Mouse (Mus musculus): ENCODE measurements around the gene 9130023H24Rik. TPM values are rescaled to one million over a fixed set of nuclear protein-coding genes. Genes with fewer than 3 reads are reported as not detected.

Gene 9130023H24Rik
- total RNA-seq, 1 experiment, result 2.6 TPM

DNA sequence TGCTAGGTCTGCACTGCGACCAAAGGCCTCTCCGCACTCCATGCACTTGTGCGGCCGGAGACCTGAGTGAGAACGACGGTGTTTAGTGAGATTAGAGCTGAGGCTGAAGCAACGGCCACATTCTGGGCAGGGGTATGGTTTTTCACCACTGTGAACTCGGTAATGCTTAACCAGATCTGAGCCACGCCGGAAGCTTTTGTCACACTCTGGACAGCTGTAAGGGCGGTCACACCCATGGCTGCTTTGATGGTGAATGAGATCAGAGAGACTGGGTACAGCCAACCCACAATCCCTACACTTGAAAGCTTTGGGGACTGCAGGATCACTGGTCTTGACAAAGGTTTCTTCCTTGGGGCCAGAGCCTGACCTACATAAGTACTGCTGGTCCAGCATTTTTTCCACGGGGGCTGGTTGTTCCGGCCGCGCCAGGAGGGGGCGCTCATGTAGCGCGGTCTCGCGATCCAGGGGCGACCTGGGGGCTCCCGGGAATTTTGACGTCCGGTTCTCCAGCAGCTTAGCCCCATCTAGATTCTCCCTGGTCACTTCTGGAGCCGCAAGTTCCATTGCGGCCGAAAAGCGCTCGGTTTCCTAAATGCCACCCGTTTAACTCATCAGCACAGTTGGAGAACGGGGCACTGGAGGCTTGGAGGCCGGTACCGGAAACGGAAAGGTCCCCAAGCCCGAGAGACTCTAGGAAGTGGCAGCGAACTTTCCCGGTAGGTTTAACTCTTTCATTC lies 807 bp downstream of the 9130023H24Rik start, which contains the start of gene Armc5:
Gene Armc5 (plus strand): TSS at position 487 of the 737 bp plus-strand sequence.
- TF ChIP-seq HCFC1 (IDR thresholded peaks at IDR 0.05; ENCODE audit: borderline replicate concordance, insufficient read depth, low read length), result no peak; the same call in 1 of the 2 replicates
- TF ChIP-seq MAFK (IDR thresholded peaks at IDR 0.05; ENCODE audit: insufficient read depth, low read depth, low read length), result peak; percentile 84
- in situ Hi-C loops (cut with MboI; ENCODE audit: low sequenced_read_pairs in 2 of 2, unreplicated experiment in 2 of 2), result no loop called here
- Histone ChIP-seq H3K4me3 (ENCODE audit: insufficient read depth in 1 of 2, low read depth in 1 of 2, low read length in 2 of 2, poor library complexity in 1 of 2, severe bottlenecking in 1 of 2) (peak within 1 kb of the TSS; percentile 88 to 89), H3K9me3 (ENCODE audit: control insufficient read depth, insufficient read depth, low read depth, low read length) (no peaks in the 10 kb centered on the region), H3K9ac (ENCODE audit: insufficient read depth, low read depth, low read length, poor library complexity, severe bottlenecking) (peak within 1 kb of the TSS; percentile 97), H3K27ac (ENCODE audit: insufficient read depth, low read depth, low read length, poor library complexity, severe bottlenecking) (peak within 1 kb of the TSS; percentile 97), H3K36me3 (ENCODE audit: control insufficient read depth, insufficient read depth, low read length, poor library complexity, severe bottlenecking) (peaks cover 8% of the 10 kb centered on the region; the same call in 1 of the 2 replicates), H3K4me1 (ENCODE audit: control insufficient read depth in 2 of 2, insufficient read depth in 2 of 2, low read length in 2 of 2, poor library complexity in 1 of 2) (peaks cover 0 to 2% of the 10 kb centered on the region in 2 experiments; a peak in 1 of 4 replicates)
- peak; percentile 51 for DNase-seq (ENCODE audit: low read depth, low spot score)

GRCm38 (mm10) chr7:128236426-128236825 lies 1.4 kb downstream of the 9130023H24Rik start:
- in situ Hi-C loops (cut with MboI; ENCODE audit: low sequenced_read_pairs in 2 of 2, unreplicated experiment in 2 of 2), result no loop called here
- DNase-seq (ENCODE audit: low read depth, low spot score), result no peak
- H3K4me3 ChIP-seq (ENCODE audit: insufficient read depth in 1 of 2, low read depth in 1 of 2, low read length in 2 of 2, poor library complexity in 1 of 2, severe bottlenecking in 1 of 2), result peak overlapping the region in 1 of 2 experiments; percentile 89; a peak in 3 of 4 replicates
- peaks cover 0 to 2% of the 10 kb centered on the region in 2 experiments; a peak in 1 of 4 replicates for H3K4me1 ChIP-seq (ENCODE audit: control insufficient read depth in 2 of 2, insufficient read depth in 2 of 2, low read length in 2 of 2, poor library complexity in 1 of 2)
- H3K36me3 ChIP-seq (ENCODE audit: control insufficient read depth, insufficient read depth, low read length, poor library complexity, severe bottlenecking), result peaks cover 8% of the 10 kb centered on the region; the same call in 1 of the 2 replicates
- H3K9me3 ChIP-seq (ENCODE audit: control insufficient read depth, insufficient read depth, low read depth, low read length), result no peaks in the 10 kb centered on the region
- no peak overlapping the region for H3K27ac ChIP-seq (ENCODE audit: insufficient read depth, low read depth, low read length, poor library complexity, severe bottlenecking)
- TF ChIP-seq CHD2 (IDR thresholded peaks at IDR 0.05; ENCODE audit: low read depth, low read length) (no peak), ZNF384 (IDR thresholded peaks at IDR 0.05; ENCODE audit: low read depth, low read length) (no peak), MAFK (IDR thresholded peaks at IDR 0.05; ENCODE audit: insufficient read depth, low read depth, low read length) (no peak), ZC3H11A (IDR thresholded peaks at IDR 0.05; ENCODE audit: borderline replicate concordance, low read depth, low read length) (no peak), HCFC1 (IDR thresholded peaks at IDR 0.05; ENCODE audit: borderline replicate concordance, insufficient read depth, low read length) (no peak)
- H3K9ac ChIP-seq (ENCODE audit: insufficient read depth, low read depth, low read length, poor library complexity, severe bottlenecking), result 0 out of 2 replicates have a peak overlapping the region, but pooled peaks have one; percentile 97

DNA sequence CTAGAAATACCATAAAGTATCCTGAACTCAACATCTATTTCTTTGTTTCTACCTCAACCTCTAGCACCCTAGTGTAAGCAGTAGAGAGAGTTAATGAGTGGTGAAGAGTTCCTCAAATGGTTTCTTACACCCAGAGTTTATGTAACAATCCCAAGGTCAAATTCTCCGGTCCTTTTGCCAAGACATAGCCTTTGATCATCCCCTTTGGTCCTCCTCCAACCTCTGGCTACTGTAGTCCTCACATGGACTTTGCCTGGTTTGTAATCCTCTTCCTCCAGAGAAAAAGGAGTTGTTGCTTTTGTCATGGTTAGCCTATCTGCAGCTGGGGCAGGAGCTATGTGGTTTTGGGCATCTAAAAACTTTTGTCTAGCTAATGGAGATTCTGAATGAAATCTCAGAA lies 2.4 kb downstream of the 9130023H24Rik start:
- H3K27ac ChIP-seq (ENCODE audit: insufficient read depth, low read depth, low read length, poor library complexity, severe bottlenecking), result no peak overlapping the region

GRCm38 (mm10) chr7:128234796-128235195 lies 3.0 kb downstream of the 9130023H24Rik start:
- H3K4me3 ChIP-seq (ENCODE audit: insufficient read depth in 1 of 2, low read depth in 1 of 2, low read length in 2 of 2, poor library complexity in 1 of 2, severe bottlenecking in 1 of 2), result no peak overlapping the region
- no peaks in the 10 kb centered on the region for H3K9me3 ChIP-seq (ENCODE audit: control insufficient read depth, insufficient read depth, low read depth, low read length)
- H3K27ac ChIP-seq (ENCODE audit: insufficient read depth, low read depth, low read length, poor library complexity, severe bottlenecking), result no peak overlapping the region
- no peak overlapping the region for H3K9ac ChIP-seq (ENCODE audit: insufficient read depth, low read depth, low read length, poor library complexity, severe bottlenecking)
- in situ Hi-C loops (cut with MboI; ENCODE audit: low sequenced_read_pairs in 2 of 2, unreplicated experiment in 2 of 2), result no loop called here
- peaks cover 0 to 2% of the 10 kb centered on the region in 2 experiments; a peak in 1 of 4 replicates for H3K4me1 ChIP-seq (ENCODE audit: control insufficient read depth in 2 of 2, insufficient read depth in 2 of 2, low read length in 2 of 2, poor library complexity in 1 of 2)
- TF ChIP-seq MAFK (IDR thresholded peaks at IDR 0.05; ENCODE audit: insufficient read depth, low read depth, low read length) (no peak), ZC3H11A (IDR thresholded peaks at IDR 0.05; ENCODE audit: borderline replicate concordance, low read depth, low read length) (no peak), ZNF384 (IDR thresholded peaks at IDR 0.05; ENCODE audit: low read depth, low read length) (no peak), HCFC1 (IDR thresholded peaks at IDR 0.05; ENCODE audit: borderline replicate concordance, insufficient read depth, low read length) (no peak), CHD2 (IDR thresholded peaks at IDR 0.05; ENCODE audit: low read depth, low read length) (no peak)
- peaks cover under 1% of the 10 kb centered on the region; the same call in 1 of the 2 replicates for H3K36me3 ChIP-seq (ENCODE audit: control insufficient read depth, insufficient read depth, low read length, poor library complexity, severe bottlenecking)
- DNase-seq (ENCODE audit: low read depth, low spot score), result no peak

More for the DNA sequence above, 2.4 kb downstream of the 9130023H24Rik start:
- Histone ChIP-seq H3K36me3 (ENCODE audit: control insufficient read depth, insufficient read depth, low read length, poor library complexity, severe bottlenecking) (peaks cover 5% of the 10 kb centered on the region; the same call in 1 of the 2 replicates), H3K9me3 (ENCODE audit: control insufficient read depth, insufficient read depth, low read depth, low read length) (no peaks in the 10 kb centered on the region), H3K4me1 (ENCODE audit: control insufficient read depth in 2 of 2, insufficient read depth in 2 of 2, low read length in 2 of 2, poor library complexity in 1 of 2) (peaks cover 0 to 2% of the 10 kb centered on the region in 2 experiments; a peak in 1 of 4 replicates), H3K4me3 (ENCODE audit: insufficient read depth in 1 of 2, low read depth in 1 of 2, low read length in 2 of 2, poor library complexity in 1 of 2, severe bottlenecking in 1 of 2) (no peak overlapping the region), H3K9ac (ENCODE audit: insufficient read depth, low read depth, low read length, poor library complexity, severe bottlenecking) (no peak overlapping the region)
- no peak for DNase-seq (ENCODE audit: low read depth, low spot score)
- in situ Hi-C loops (cut with MboI; ENCODE audit: low sequenced_read_pairs in 2 of 2, unreplicated experiment in 2 of 2), result no loop called here
- TF ChIP-seq HCFC1 (IDR thresholded peaks at IDR 0.05; ENCODE audit: borderline replicate concordance, insufficient read depth, low read length), result no peak
- TF ChIP-seq CHD2 (IDR thresholded peaks at IDR 0.05; ENCODE audit: low read depth, low read length), result no peak
- TF ChIP-seq ZNF384 (IDR thresholded peaks at IDR 0.05; ENCODE audit: low read depth, low read length), result no peak
- TF ChIP-seq ZC3H11A (IDR thresholded peaks at IDR 0.05; ENCODE audit: borderline replicate concordance, low read depth, low read length), result no peak
- no peak for TF ChIP-seq MAFK (IDR thresholded peaks at IDR 0.05; ENCODE audit: insufficient read depth, low read depth, low read length)

Measured in ES-E14 (cell line).